Mouse (Mus musculus): ENCODE measurements around the gene Plcd3. TPM values are rescaled to one million over a fixed set of nuclear protein-coding genes. Genes with fewer than 3 reads are reported as not detected.
A peak's percentile ranks its signal among the peaks of the same experiment; 100 is the strongest.

The Plcd3 gene
- polyA plus RNA-seq, 1 experiment, result 27.6 TPM

GRCm38 (mm10) chr11:103120315-103120714 lies 18.9 kb upstream of the Plcd3 start:
- no peak overlapping the region for H3K4me3 ChIP-seq (ENCODE audit: insufficient read depth, poor library complexity, severe bottlenecking)
- H3K79me2 ChIP-seq (ENCODE audit: control insufficient read depth, insufficient read depth), result peaks cover 30% of the 10 kb centered on the region
- no peaks in the 10 kb centered on the region for H3K27me3 ChIP-seq (ENCODE audit: control insufficient read depth, insufficient read depth, insufficient read length)
- H3ac ChIP-seq (ENCODE audit: control insufficient read depth, insufficient read length, low read depth), result no peak overlapping the region
- peaks cover 21% of the 10 kb centered on the region for H3K79me3 ChIP-seq (ENCODE audit: low read depth)
- H3K36me3 ChIP-seq (ENCODE audit: control insufficient read depth, insufficient read depth), result peaks cover 7% of the 10 kb centered on the region
- TF ChIP-seq MAX (IDR thresholded peaks at IDR 0.05), result no peak
- TF ChIP-seq CEBPB (IDR thresholded peaks at IDR 0.05; ENCODE audit: low read depth), result no peak
- TF ChIP-seq USF1 (IDR thresholded peaks at IDR 0.05; ENCODE audit: low read depth), result no peak
- no peak for TF ChIP-seq CTCF (IDR thresholded peaks at IDR 0.05; ENCODE audit: control insufficient read depth, insufficient read depth, insufficient read length)
- no peak for TF ChIP-seq MYOD1 (IDR thresholded peaks at IDR 0.05; ENCODE audit: control insufficient read depth, insufficient read length, low read depth)
- TF ChIP-seq MYOG (IDR thresholded peaks at IDR 0.05; ENCODE audit: control insufficient read depth, extremely low read depth, insufficient read length), result no peak
- TF ChIP-seq FOSL1 (IDR thresholded peaks at IDR 0.05; ENCODE audit: insufficient read depth, low read length, poor library complexity, severe bottlenecking), result no peak

- TF ChIP-seq USF1 (IDR thresholded peaks at IDR 0.05; ENCODE audit: low read depth) (no peak), MAX (IDR thresholded peaks at IDR 0.05) (no peak), FOSL1 (IDR thresholded peaks at IDR 0.05; ENCODE audit: insufficient read depth, low read length, poor library complexity, severe bottlenecking) (no peak), MYOG (IDR thresholded peaks at IDR 0.05; ENCODE audit: control insufficient read depth, extremely low read depth, insufficient read length) (no peak), CEBPB (IDR thresholded peaks at IDR 0.05; ENCODE audit: low read depth) (no peak), MYOD1 (IDR thresholded peaks at IDR 0.05; ENCODE audit: control insufficient read depth, insufficient read length, low read depth) (no peak), CTCF (IDR thresholded peaks at IDR 0.05; ENCODE audit: control insufficient read depth, insufficient read depth, insufficient read length) (no peak)
- Histone ChIP-seq H3K27me3 (ENCODE audit: control insufficient read depth, insufficient read depth, insufficient read length) (no peaks in the 10 kb centered on the region), H3K36me3 (ENCODE audit: control insufficient read depth, insufficient read depth) (peaks cover 7% of the 10 kb centered on the region), H3K79me3 (ENCODE audit: low read depth) (peaks cover 21% of the 10 kb centered on the region), H3K4me3 (ENCODE audit: insufficient read depth, poor library complexity, severe bottlenecking) (no peak overlapping the region), H3ac (ENCODE audit: control insufficient read depth, insufficient read length, low read depth) (no peak overlapping the region), H3K79me2 (ENCODE audit: control insufficient read depth, insufficient read depth) (peaks cover 36% of the 10 kb centered on the region)
Measured at GRCm38 (mm10) chr11:103119609-103120008, 18.2 kb upstream of the Plcd3 start.

GRCm38 (mm10) chr11:103118866-103119265 lies 17.4 kb upstream of the Plcd3 start:
- peaks cover 21% of the 10 kb centered on the region for H3K79me3 ChIP-seq (ENCODE audit: low read depth)
- no peak overlapping the region for H3K4me3 ChIP-seq (ENCODE audit: insufficient read depth, poor library complexity, severe bottlenecking)
- H3ac ChIP-seq (ENCODE audit: control insufficient read depth, insufficient read length, low read depth), result no peak overlapping the region
- no peaks in the 10 kb centered on the region for H3K27me3 ChIP-seq (ENCODE audit: control insufficient read depth, insufficient read depth, insufficient read length)
- peaks cover 14% of the 10 kb centered on the region for H3K36me3 ChIP-seq (ENCODE audit: control insufficient read depth, insufficient read depth)
- peaks cover 41% of the 10 kb centered on the region for H3K79me2 ChIP-seq (ENCODE audit: control insufficient read depth, insufficient read depth)
- TF ChIP-seq MAX (IDR thresholded peaks at IDR 0.05), result no peak

- Histone ChIP-seq H3K4me3 (ENCODE audit: insufficient read depth, poor library complexity, severe bottlenecking) (peak overlapping the region; percentile 62), H3K27me3 (ENCODE audit: control insufficient read depth, insufficient read depth, insufficient read length) (no peaks in the 10 kb centered on the region), H3ac (ENCODE audit: control insufficient read depth, insufficient read length, low read depth) (peak overlapping the region; percentile 78), H3K36me3 (ENCODE audit: control insufficient read depth, insufficient read depth) (peaks cover 15% of the 10 kb centered on the region), H3K79me3 (ENCODE audit: low read depth) (peaks cover 21% of the 10 kb centered on the region), H3K79me2 (ENCODE audit: control insufficient read depth, insufficient read depth) (peaks cover 41% of the 10 kb centered on the region)
- TF ChIP-seq CEBPB (IDR thresholded peaks at IDR 0.05; ENCODE audit: low read depth) (no peak), MYOG (IDR thresholded peaks at IDR 0.05; ENCODE audit: control insufficient read depth, extremely low read depth, insufficient read length) (no peak), MAX (IDR thresholded peaks at IDR 0.05) (no peak), CTCF (IDR thresholded peaks at IDR 0.05; ENCODE audit: control insufficient read depth, insufficient read depth, insufficient read length) (no peak), MYOD1 (IDR thresholded peaks at IDR 0.05; ENCODE audit: control insufficient read depth, insufficient read length, low read depth) (no peak), FOSL1 (IDR thresholded peaks at IDR 0.05; ENCODE audit: insufficient read depth, low read length, poor library complexity, severe bottlenecking) (no peak), USF1 (IDR thresholded peaks at IDR 0.05; ENCODE audit: low read depth) (no peak)
Measured at GRCm38 (mm10) chr11:103117591-103118009, 16.1 kb upstream of the Plcd3 start.

GRCm38 (mm10) chr11:103116959-103117590 lies 15.6 kb upstream of the Plcd3 start:
- Histone ChIP-seq H3K79me3 (ENCODE audit: low read depth) (peaks cover 21% of the 10 kb centered on the region), H3K36me3 (ENCODE audit: control insufficient read depth, insufficient read depth) (peaks cover 15% of the 10 kb centered on the region), H3K27me3 (ENCODE audit: control insufficient read depth, insufficient read depth, insufficient read length) (no peaks in the 10 kb centered on the region), H3K4me3 (ENCODE audit: insufficient read depth, poor library complexity, severe bottlenecking) (peak overlapping the region; percentile 62), H3K79me2 (ENCODE audit: control insufficient read depth, insufficient read depth) (peaks cover 41% of the 10 kb centered on the region), H3ac (ENCODE audit: control insufficient read depth, insufficient read length, low read depth) (peak overlapping the region; percentile 78)
- TF ChIP-seq FOSL1 (IDR thresholded peaks at IDR 0.05; ENCODE audit: insufficient read depth, low read length, poor library complexity, severe bottlenecking) (no peak), CTCF (IDR thresholded peaks at IDR 0.05; ENCODE audit: control insufficient read depth, insufficient read depth, insufficient read length) (peak; percentile 89)

GRCm38 (mm10) chr11:103116008-103116818 lies 14.8 kb upstream of the Plcd3 start, which contains the start of gene Hexim1:
TSS of gene Hexim1 (plus strand) at chr11:103116231.
- TF ChIP-seq USF1 (IDR thresholded peaks at IDR 0.05; ENCODE audit: low read depth) (no peak), MYOD1 (IDR thresholded peaks at IDR 0.05; ENCODE audit: control insufficient read depth, insufficient read length, low read depth) (no peak)
- no peaks in the 10 kb centered on the region for H3K27me3 ChIP-seq (ENCODE audit: control insufficient read depth, insufficient read depth, insufficient read length)
- H3K79me2 ChIP-seq (ENCODE audit: control insufficient read depth, insufficient read depth), result peaks cover 41% of the 10 kb centered on the region

More at GRCm38 (mm10) chr11:103116008-103116818, 14.8 kb upstream of the Plcd3 start, which contains the start of gene Hexim1:
- Histone ChIP-seq H3ac (ENCODE audit: control insufficient read depth, insufficient read length, low read depth) (peak within 1 kb of the TSS; percentile 97), H3K36me3 (ENCODE audit: control insufficient read depth, insufficient read depth) (peaks cover 15% of the 10 kb centered on the region), H3K4me3 (ENCODE audit: insufficient read depth, poor library complexity, severe bottlenecking) (peak within 1 kb of the TSS; percentile 62), H3K79me3 (ENCODE audit: low read depth) (peaks cover 21% of the 10 kb centered on the region)
